Mouse (Mus musculus) bone marrow, adult 2 months (tissue): ENCODE measurements around the gene Mme.

Source experiments
- CTCF ChIP-seq: fragments of 200-500 bp; IDR thresholded peaks from 2 replicates; pipeline ENCODE4 v1.5.1; 2011; ENCODE audit warnings: low read length, control low read depth; ENCODE audit not compliant: control insufficient read depth, insufficient read depth
- POLR2A ChIP-seq: fragments of 200-500 bp; IDR thresholded peaks from 2 replicates; pipeline ENCODE4 v1.6.1; 2011; ENCODE audit warnings: low read depth, mild to moderate bottlenecking, control low read depth, low read length, borderline replicate concordance; ENCODE audit not compliant: control insufficient read depth

DNA sequence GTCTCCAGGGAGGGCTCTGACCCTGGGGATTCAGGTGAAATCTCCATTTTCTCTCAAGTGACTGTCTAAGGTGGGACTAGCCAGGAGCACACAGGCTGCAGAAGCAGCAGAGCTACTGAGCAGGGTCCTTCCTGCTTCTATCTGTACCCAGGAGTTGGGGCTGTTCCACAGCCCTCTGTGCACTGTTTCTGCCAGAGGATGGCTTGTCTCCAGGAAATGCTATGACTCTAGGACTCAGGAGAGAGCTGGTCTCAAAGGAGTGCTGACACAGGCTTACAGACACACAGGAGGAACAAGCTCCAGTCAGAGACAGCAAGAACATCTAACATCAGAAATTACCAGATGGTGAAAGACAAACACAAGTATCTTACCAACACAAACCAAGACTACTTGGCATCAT lies 176.4 kb downstream of the Mme start:
- TF ChIP-seq CTCF (no peak), POLR2A (no peak)
